Mouse (Mus musculus) neutrophil, adult 59 days (primary cell): ENCODE results near the gene Rps9. TPM values are rescaled to one million over a fixed set of nuclear protein-coding genes. Genes with fewer than 3 reads are reported as not detected.

ENCODE experiments used
- total RNA-seq, 2 experiments: library from RNA; stranded (reverse); gene quantifications; 1 replicate in 1 of 2; 2 replicates in 1 of 2; pipeline ENCODE4 v1.2.4; 2023

Gene Rps9
- total RNA-seq = 1,000 to 10,000 TPM; 1,095 to 1,164 TPM

GRCm38 (mm10) chr7:3703879-3704441 is at the start of gene Rps9:
Gene Rps9 (plus strand): TSS chr7:3703993.

GRCm38 (mm10) chr7:3665215-3666114 is 38.3 kb upstream of the Rps9 start, which contains the start of gene Leng1:
Gene Leng1 (minus strand): TSS chr7:3665840.

GRCm38 (mm10) chr7:3677342-3677741 is 26.5 kb upstream of the Rps9 start, which contains the start of gene Tmc4:
Gene Tmc4 (minus strand): TSS chr7:3677553.

GRCm38 (mm10) chr7:3692382-3692986 is 11.3 kb upstream of the Rps9 start, which contains the start of gene Tsen34:
Gene Tsen34 (plus strand): TSS chr7:3692863.

GRCm38 (mm10) chr7:3692987-3693808 is 10.6 kb upstream of the Rps9 start, which contains the start of gene Mboat7:
Gene Mboat7 (minus strand): TSS chr7:3693523.

GRCm38 (mm10) chr7:3720268-3720667 is 16.5 kb downstream of the Rps9 start, which contains the start of gene Pirb:
Gene Pirb (minus strand): TSS chr7:3720391.

Other genes with a start within 250 kb of the Rps9 start
- gene Tarm1, start 201.4 kb upstream of the Rps9 start, total RNA-seq = 10 to 100 TPM; 46.9 to 62.3 TPM
- not detected for gene Oscar, start 87.8 kb upstream of the Rps9 start, total RNA-seq
- 100 to 1,000 TPM; 323 to 351 TPM for gene Ndufa3, start 86.6 kb upstream of the Rps9 start, total RNA-seq
- 10 to 100 TPM; 18.4 to 22.2 TPM for gene Tfpt, start 74.1 kb upstream of the Rps9 start, total RNA-seq
- 10 to 100 TPM; 25.9 to 35.3 TPM for gene Prpf31, start 74.0 kb upstream of the Rps9 start, total RNA-seq
- gene Cnot3, start 58.7 kb upstream of the Rps9 start, total RNA-seq = 10 to 100 TPM; 81.0 to 91.7 TPM
- 1 to 10 TPM; 6.3 to 6.8 TPM for gene Leng1, start 38.2 kb upstream of the Rps9 start, total RNA-seq
- gene Tmc4, start 26.4 kb upstream of the Rps9 start, total RNA-seq = 10 to 100 TPM; 19.5 to 25.0 TPM
- gene Tsen34, start 11.1 kb upstream of the Rps9 start, total RNA-seq = 10 to 100 TPM; 42.1 to 45.6 TPM
- gene Mboat7, start 10.5 kb upstream of the Rps9 start, total RNA-seq = 100 to 1,000 TPM; 173 to 189 TPM
- 100 to 1,000 TPM; 315 to 328 TPM for gene Pirb, start 16.4 kb downstream of the Rps9 start, total RNA-seq
- 10 to 100 TPM; 81.5 to 86.2 TPM for gene Gm15448, start 121.7 kb downstream of the Rps9 start, total RNA-seq
- 10 to 100 TPM; 80.0 to 81.8 TPM for gene Pira2, start 141.1 kb downstream of the Rps9 start, total RNA-seq
- 100 to 1,000 TPM; 129 to 133 TPM for gene Gm14548, start 194.1 kb downstream of the Rps9 start, total RNA-seq
- 100 to 1,000 TPM; 117 to 121 TPM for gene Lilra6, start 211.5 kb downstream of the Rps9 start, total RNA-seq